In the genomic region with DNA sequence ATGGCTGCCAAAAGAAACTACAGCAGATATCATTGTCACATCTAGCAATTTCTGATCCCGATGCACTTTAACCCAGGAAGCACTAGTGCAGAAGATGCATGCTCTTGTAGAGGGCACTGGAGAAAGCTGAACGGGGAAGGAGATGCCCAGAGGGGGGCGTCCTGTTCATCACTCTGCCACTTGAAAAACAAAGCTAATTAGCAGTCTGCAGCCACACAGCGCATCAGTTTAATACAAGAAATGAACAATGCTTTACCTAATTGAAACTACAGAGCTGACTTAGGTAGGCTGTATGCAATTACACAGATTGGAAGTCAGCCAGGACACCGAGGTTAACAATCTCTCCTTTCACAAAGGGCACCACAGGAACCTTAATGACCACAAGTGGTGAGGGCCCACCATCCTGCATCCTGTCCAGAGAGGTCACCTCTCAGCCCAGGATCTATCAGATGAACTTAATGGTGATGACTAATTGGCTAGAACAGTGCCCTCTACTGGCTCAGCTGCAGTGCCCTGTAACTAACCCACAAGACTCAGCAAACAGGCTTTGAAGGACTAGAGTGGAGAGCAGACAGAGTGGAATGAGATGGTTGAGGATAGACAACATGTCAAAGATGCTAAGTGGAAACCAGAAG, we compare ENCODE assay signal across 9 mouse cellular contexts.
DNase-seq lines count a peak whose midpoint lies in the region; ATAC-seq and TF ChIP-seq lines count a peak whose summit lies in the region.
"Had no signal": no experiment of that assay in that cellular context is flagged by ENCODE, and none has a peak within 500 bp of the region (broad histone marks: within the 10 kb centered on the region; RNA-seq: fewer than 3 reads in every experiment).

No protein-coding gene starts in this region.

- H3K4me3 ChIP-seq in kidney, adult 2 months (ENCODE audit: insufficient read depth, low read depth, low read length) = no peak overlapping the region
- H3K4me3 ChIP-seq: lung, embryonic 15.5 days had no signal

- H3K27ac ChIP-seq in kidney, adult 2 months (ENCODE audit: insufficient read depth, low read depth, low read length) = no peak overlapping the region
- H3K27ac ChIP-seq: lung, embryonic 15.5 days had no signal

- H3K4me1 ChIP-seq in kidney, adult 2 months (ENCODE audit: control insufficient read depth, insufficient read depth, low read length) = 0 out of 2 replicates have a peak, but pooled peaks cover 3% of the 10 kb centered on the region

- TF ChIP-seq CTCF in kidney, adult 2 months (conservative IDR thresholded peaks at IDR 0.05; ENCODE audit: insufficient read depth, insufficient read length, low read depth, low read length) = peak; percentile 41; the same call in 1 of the 2 replicates

- ATAC-seq in CD4-positive, CD25-positive, alpha-beta regulatory T cell, adult 4 months = peak; percentile 49
- ATAC-seq in common myeloid progenitor, adult 5-6 weeks (replicated peaks; ENCODE audit: low read depth, poor library complexity, severe bottlenecking) = peak; percentile 59; the same call in 1 of the 2 replicates
- no peak for ATAC-seq in inflammation-experienced regulatory T-cells, adult 6 months

- no peak for TF ChIP-seq POLR2A in kidney, adult 2 months (IDR thresholded peaks at IDR 0.05; ENCODE audit: low read depth, low read length)

- 69% methylated on average over 5 of the region's 5 CpGs for WGBS in kidney, adult 2 months

- peak; percentile 14 for DNase-seq in kidney, adult 2 months
- no peak for DNase-seq in kidney, adult 11 months
- DNase-seq in 416B (ENCODE audit: low read depth) = peak; percentile 98
- no peak for DNase-seq in ovary, postnatal 14 days (ENCODE audit: low spot score)
- DNase-seq: kidney, postnatal 10 days had no signal

- H3K27me3 ChIP-seq in kidney, adult 2 months (replicated peaks; ENCODE audit: control insufficient read depth, insufficient read depth, low read length) = no peaks in the 10 kb centered on the region
- H3K27me3 ChIP-seq: lung, embryonic 15.5 days had no signal

- H3K36me3 ChIP-seq in kidney, adult 2 months (ENCODE audit: control insufficient read depth, insufficient read depth, low read length) = no peaks in the 10 kb centered on the region
- H3K36me3 ChIP-seq: lung, embryonic 15.5 days had no signal

Comparison
In these comparisons a context has a peak if more than half of its experiments do, and no peak if none do; other contexts are left out.
1. DNase-seq: peak in kidney, adult 2 months (single experiment) and 416B (single experiment); none in kidney, adult 11 months (single experiment) and ovary, postnatal 14 days (single experiment).